Mouse (Mus musculus) CH12.LX (cell line): ENCODE measurements around the gene Wbp11.

ENCODE experiments used
- EP300 ChIP-seq: IDR thresholded peaks from 2 replicates; pipeline ENCODE4 v1.6.1; 2011; ENCODE audit warnings: low read length, improper control_type of control experiment
- POLR2AphosphoS2 ChIP-seq: IDR thresholded peaks from 2 replicates; pipeline ENCODE4 v1.6.1; 2011; ENCODE audit warnings: low read depth, low read length, improper control_type of control experiment

DNA sequence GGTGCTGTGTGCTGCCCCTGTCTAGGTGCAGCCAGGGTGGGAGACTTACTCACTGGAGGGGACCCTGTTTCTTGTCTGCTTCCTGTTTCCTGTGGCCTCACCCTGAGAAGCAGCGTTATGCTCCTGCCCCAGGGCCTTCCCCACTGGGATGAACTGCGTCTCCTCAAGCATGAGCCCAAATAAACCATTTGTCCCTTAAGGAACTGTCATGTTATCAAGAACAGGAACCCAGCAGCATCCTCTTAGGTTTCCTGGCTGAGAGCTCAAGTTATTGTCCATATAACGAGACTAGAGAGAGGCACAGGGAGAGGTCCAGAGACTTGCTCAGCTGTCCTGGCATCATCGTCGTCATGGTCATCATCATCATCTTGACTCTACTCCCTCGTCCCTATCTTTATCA, 22.2 kb upstream of the Wbp11 start:
- TF ChIP-seq EP300: no peak
- no peak for TF ChIP-seq POLR2AphosphoS2
